13 mouse cellular contexts compared by ENCODE assay signal in the genomic region with DNA sequence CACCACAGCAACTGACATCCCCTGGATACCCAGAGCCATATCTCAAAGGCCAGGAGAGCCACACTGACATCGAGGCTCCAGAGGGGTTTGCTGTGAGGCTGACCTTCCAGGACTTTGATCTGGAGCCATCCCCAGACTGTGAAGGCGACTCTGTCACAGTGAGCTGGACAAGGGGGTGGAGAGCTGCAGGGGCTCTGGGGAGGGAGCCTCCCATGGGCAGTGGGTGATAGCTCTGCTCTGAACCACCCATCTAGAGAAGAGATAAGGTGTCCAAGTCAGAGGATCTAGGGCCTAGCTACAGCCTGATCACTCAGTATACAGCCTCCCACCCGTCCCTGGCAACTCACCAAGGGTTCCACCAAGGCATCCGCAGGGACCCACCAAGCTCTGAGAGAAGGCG. TPM values are rescaled to one million over a fixed set of nuclear protein-coding genes. Genes with fewer than 3 reads are reported as not detected.
A peak's percentile ranks its signal among the peaks of the same experiment; 100 is the strongest.
DNase-seq lines count a peak whose midpoint lies in the region; ATAC-seq and TF ChIP-seq lines count a peak whose summit lies in the region.
"Had no signal": no experiment of that assay in that cellular context is flagged by ENCODE, and none has a peak within 500 bp of the region (broad histone marks: within the 10 kb centered on the region; RNA-seq: fewer than 3 reads in every experiment).

No protein-coding gene starts in this region.

- peak overlapping the region; percentile 67 for H3K27ac ChIP-seq in heart, adult 2 months
- H3K27ac ChIP-seq in heart, embryonic 11.5 days (ENCODE audit: low read depth, low read length): no peak overlapping the region
- H3K27ac ChIP-seq in intestine, embryonic 16.5 days (ENCODE audit: low read length): peak overlapping the region; percentile 60; the same call in 1 of the 2 replicates
- H3K27ac ChIP-seq in stomach, postnatal 0 days (replicated peaks): peak overlapping the region; percentile 56; the same call in 1 of the 2 replicates
- H3K27ac ChIP-seq: hindbrain, embryonic 14.5 days; neural tube, embryonic 12.5 days had no signal

- no peak for TF ChIP-seq EP300 in heart, adult 2 months (IDR thresholded peaks at IDR 0.05; ENCODE audit: insufficient read depth, low read depth, low read length)
- no peak for TF ChIP-seq EP300 in stomach, postnatal 0 days (optimal IDR thresholded peaks at IDR 0.05)

- no peaks in the 10 kb centered on the region for H3K27me3 ChIP-seq in heart, adult 2 months (ENCODE audit: control insufficient read depth, insufficient read depth, low read length)
- H3K27me3 ChIP-seq in heart, embryonic 11.5 days (ENCODE audit: control insufficient read depth, insufficient read depth, low read length): no peaks in the 10 kb centered on the region
- H3K27me3 ChIP-seq in intestine, embryonic 16.5 days (replicated peaks; ENCODE audit: control insufficient read depth, insufficient read depth, low read length): no peaks in the 10 kb centered on the region
- no peaks in the 10 kb centered on the region for H3K27me3 ChIP-seq in stomach, postnatal 0 days (ENCODE audit: control insufficient read depth, insufficient read depth, low read length)
- H3K27me3 ChIP-seq: embryonic facial prominence, embryonic 13.5 days; neural tube, embryonic 12.5 days had no signal

- no peak for TF ChIP-seq CTCF in heart, adult 2 months (IDR thresholded peaks at IDR 0.05)
- TF ChIP-seq CTCF in stomach, postnatal 0 days (IDR thresholded peaks at IDR 0.05; ENCODE audit: low read depth): no peak

- no peak overlapping the region for H3K4me3 ChIP-seq in heart, adult 2 months
- no peak overlapping the region for H3K4me3 ChIP-seq in heart, embryonic 11.5 days (ENCODE audit: low read depth, low read length)
- no peak overlapping the region for H3K4me3 ChIP-seq in intestine, embryonic 16.5 days (ENCODE audit: low read length)
- no peak overlapping the region for H3K4me3 ChIP-seq in stomach, postnatal 0 days (ENCODE audit: low read depth, low read length)
- H3K4me3 ChIP-seq: embryonic facial prominence, embryonic 13.5 days; neural tube, embryonic 12.5 days had no signal

- WGBS in heart, adult 2 months: 60% methylated on average over 5 of the region's 5 CpGs
- 63% methylated on average over 5 of the region's 5 CpGs for WGBS in heart, embryonic 11.5 days (ENCODE audit: insufficient replicate concordance)
- 76% methylated on average over 5 of the region's 5 CpGs for WGBS in intestine, embryonic 16.5 days
- whole genome bisulfite sequencing in stomach, postnatal 0 days: 68% methylated on average over 5 of the region's 5 CpGs

- no peaks in the 10 kb centered on the region for H3K79me2 ChIP-seq in heart, adult 2 months (replicated peaks; ENCODE audit: control insufficient read depth, insufficient read depth, low read length)

- H3K36me3 ChIP-seq in heart, adult 2 months (ENCODE audit: control insufficient read depth, insufficient read depth, low read length): no peaks in the 10 kb centered on the region
- no peaks in the 10 kb centered on the region for H3K36me3 ChIP-seq in heart, embryonic 11.5 days (ENCODE audit: control insufficient read depth, insufficient read depth, low read length)
- no peaks in the 10 kb centered on the region for H3K36me3 ChIP-seq in intestine, embryonic 16.5 days (ENCODE audit: control insufficient read depth, insufficient read depth, low read length)
- H3K36me3 ChIP-seq in stomach, postnatal 0 days (ENCODE audit: control insufficient read depth, insufficient read depth, low read length): no peaks in the 10 kb centered on the region
- H3K36me3 ChIP-seq: embryonic facial prominence, embryonic 13.5 days; neural tube, embryonic 12.5 days had no signal

- 0 out of 2 replicates have a peak, but pooled peaks cover 3% of the 10 kb centered on the region for H3K4me1 ChIP-seq in heart, adult 2 months (ENCODE audit: control insufficient read depth, insufficient read depth, low read length)
- H3K4me1 ChIP-seq in heart, embryonic 11.5 days (ENCODE audit: control insufficient read depth, insufficient read depth, low read length): no peaks in the 10 kb centered on the region; the same call in 1 of the 2 replicates
- H3K4me1 ChIP-seq in intestine, embryonic 16.5 days (ENCODE audit: control insufficient read depth, insufficient read depth, low read length): peaks cover 10% of the 10 kb centered on the region
- no peaks in the 10 kb centered on the region for H3K4me1 ChIP-seq in stomach, postnatal 0 days (replicated peaks; ENCODE audit: control insufficient read depth, insufficient read depth)
- H3K4me1 ChIP-seq: embryonic facial prominence, embryonic 13.5 days; neural tube, embryonic 12.5 days had no signal

- no peak overlapping the region for H3K4me2 ChIP-seq in heart, embryonic 11.5 days
- H3K4me2 ChIP-seq in intestine, embryonic 16.5 days (ENCODE audit: low read depth, low read length): no peak overlapping the region
- no peak overlapping the region for H3K4me2 ChIP-seq in stomach, postnatal 0 days (replicated peaks; ENCODE audit: low read depth)
- H3K4me2 ChIP-seq: embryonic facial prominence, embryonic 13.5 days; hindbrain, embryonic 14.5 days; neural tube, embryonic 12.5 days had no signal

- no peak overlapping the region for H3K9ac ChIP-seq in heart, adult 2 months (ENCODE audit: low read depth, low read length)
- no peak overlapping the region for H3K9ac ChIP-seq in heart, embryonic 11.5 days (ENCODE audit: low read depth, low read length)
- H3K9ac ChIP-seq in intestine, embryonic 16.5 days (ENCODE audit: low read depth, low read length): peak overlapping the region; percentile 17; the same call in 1 of the 2 replicates
- H3K9ac ChIP-seq in stomach, postnatal 0 days (ENCODE audit: low read length): no peak overlapping the region
- H3K9ac ChIP-seq: embryonic facial prominence, embryonic 13.5 days; hindbrain, embryonic 14.5 days; neural tube, embryonic 12.5 days had no signal

- intact Hi-C loops in heart, adult 2 months (cut with DNase I): loop anchor here (5.0 kb wide), 2 partner anchors 48 to 263 kb away; partner anchors contain the start of genes Atn1, C1s1 and Gm45234

- peak; percentile 31 to 35 for DNase-seq in heart, adult 2 months
- peak; percentile 32 for DNase-seq in ovary, postnatal 36 days (ENCODE audit: low spot score)
- DNase-seq in ovary, postnatal 14 days (ENCODE audit: low spot score): no peak
- no peak for DNase-seq in stomach, postnatal 0 days (ENCODE audit: low spot score)
- DNase-seq: cerebellum, adult 11-12 months had no signal

- H3K9me3 ChIP-seq in heart, embryonic 11.5 days (replicated peaks; ENCODE audit: control insufficient read depth, low read length): no peaks in the 10 kb centered on the region
- H3K9me3 ChIP-seq in intestine, embryonic 16.5 days (ENCODE audit: control insufficient read depth, low read length): no peaks in the 10 kb centered on the region; the same call in 1 of the 2 replicates
- H3K9me3 ChIP-seq in stomach, postnatal 0 days (ENCODE audit: control insufficient read depth, low read length): no peaks in the 10 kb centered on the region
- H3K9me3 ChIP-seq: megakaryocyte, embryonic 14.5 days; neural tube, embryonic 12.5 days had no signal

- no peak for ATAC-seq in heart, embryonic 11.5 days (replicated peaks; ENCODE audit: insufficient number of reproducible peaks, low FRiP score, low TSS enrichment)
- peak; percentile 29 for ATAC-seq in intestine, embryonic 16.5 days
- ATAC-seq in stomach, postnatal 0 days (ENCODE audit: low FRiP score, low TSS enrichment): no peak
- no peak for ATAC-seq in megakaryocyte, adult 5-6 weeks (ENCODE audit: poor library complexity, severe bottlenecking)
- no peak for ATAC-seq in activated CD4-positive, CD25-positive, alpha-beta regulatory T cell, adult 4 months

- no peak for TF ChIP-seq POLR2A in heart, adult 2 months (IDR thresholded peaks at IDR 0.05; ENCODE audit: insufficient read depth, low read depth, low read length)

RNA-seq across cellular contexts. Expression of gene C1rl, which starts 1.0 kb away (rescaled TPM):
- total RNA-seq in heart, adult 2 months (2021): 1 to 10 TPM; 1.1 to 1.2 TPM
- polyA plus RNA-seq in heart, adult 2 months (2012; rRNA removed): 1.3 and 1.5 TPM in 2 replicates
- 0.16 and 0.35 TPM in 2 replicates for polyA plus RNA-seq in heart, embryonic 11.5 days (2014; fragmentation: Nextera tagmentation; extraction: Ambion mirVana)
- 3.0 and 3.5 TPM in 2 replicates for polyA plus RNA-seq in intestine, embryonic 16.5 days (2015; fragmentation: Nextera tagmentation; extraction: Ambion mirVana)
- polyA plus RNA-seq in stomach, postnatal 0 days (2015; fragmentation: Nextera tagmentation; extraction: Ambion mirVana): 1.4 and 1.6 TPM in 2 replicates
- 9.2 and 11.8 TPM in 2 replicates for total RNA-seq in megakaryocyte, adult 5-6 weeks (2015)
- total RNA-seq in megakaryocyte, adult 5-6 weeks (2017): 15.1 and 15.9 TPM in 2 replicates
- polyA plus RNA-seq in activated CD4-positive, CD25-positive, alpha-beta regulatory T cell, adult 4 months (2017; shearing (Covaris generic)): not detected

RNA-seq across cellular contexts. Expression of gene C1ra, which starts 18.3 kb away (rescaled TPM):
- 10 to 100 TPM; 10.4 to 12.2 TPM for total RNA-seq in heart, adult 2 months (2021)
- 17.3 and 19.5 TPM in 2 replicates for polyA plus RNA-seq in heart, adult 2 months (2012; rRNA removed)
- polyA plus RNA-seq in heart, embryonic 11.5 days (2014; fragmentation: Nextera tagmentation; extraction: Ambion mirVana): 0.09 and 0.21 TPM in 2 replicates
- 5.1 TPM in 2 replicates for polyA plus RNA-seq in intestine, embryonic 16.5 days (2015; fragmentation: Nextera tagmentation; extraction: Ambion mirVana)
- 15.0 and 15.1 TPM in 2 replicates for polyA plus RNA-seq in stomach, postnatal 0 days (2015; fragmentation: Nextera tagmentation; extraction: Ambion mirVana)
- total RNA-seq in megakaryocyte, adult 5-6 weeks (2015): 4.7 and 4.8 TPM in 2 replicates
- total RNA-seq in megakaryocyte, adult 5-6 weeks (2017): 3.4 and 3.8 TPM in 2 replicates
- polyA plus RNA-seq in activated CD4-positive, CD25-positive, alpha-beta regulatory T cell, adult 4 months (2017; shearing (Covaris generic)): under 1 TPM in 1 of 2 experiments, not detected in 1; 0.57 TPM

RNA-seq across cellular contexts. Expression of gene Clstn3, which starts 29.3 kb away (rescaled TPM):
- total RNA-seq in heart, adult 2 months (2021): 1 to 10 TPM; 1.4 to 1.9 TPM
- polyA plus RNA-seq in heart, adult 2 months (2012; rRNA removed): 5.1 and 11.8 TPM in 2 replicates
- polyA plus RNA-seq in heart, embryonic 11.5 days (2014; fragmentation: Nextera tagmentation; extraction: Ambion mirVana): 1.6 and 1.8 TPM in 2 replicates
- 3.5 and 4.1 TPM in 2 replicates for polyA plus RNA-seq in intestine, embryonic 16.5 days (2015; fragmentation: Nextera tagmentation; extraction: Ambion mirVana)
- polyA plus RNA-seq in stomach, postnatal 0 days (2015; fragmentation: Nextera tagmentation; extraction: Ambion mirVana): 1.2 and 1.5 TPM in 2 replicates
- total RNA-seq in megakaryocyte, adult 5-6 weeks (2015): 0.11 and 1.2 TPM in 2 replicates
- 0.51 and 0.73 TPM in 2 replicates for total RNA-seq in megakaryocyte, adult 5-6 weeks (2017)
- polyA plus RNA-seq in activated CD4-positive, CD25-positive, alpha-beta regulatory T cell, adult 4 months (2017; shearing (Covaris generic)): not detected

RNA-seq across cellular contexts. Expression of gene C1s1, which starts 48.3 kb away (rescaled TPM):
- 10 to 100 TPM; 23.0 to 25.1 TPM for total RNA-seq in heart, adult 2 months (2021)
- polyA plus RNA-seq in heart, adult 2 months (2012; rRNA removed): 31.0 and 39.0 TPM in 2 replicates
- 0.26 TPM in 1 of 2 replicates, not detected in the other for polyA plus RNA-seq in heart, embryonic 11.5 days (2014; fragmentation: Nextera tagmentation; extraction: Ambion mirVana)
- polyA plus RNA-seq in intestine, embryonic 16.5 days (2015; fragmentation: Nextera tagmentation; extraction: Ambion mirVana): 6.3 and 6.6 TPM in 2 replicates
- 16.9 and 18.0 TPM in 2 replicates for polyA plus RNA-seq in stomach, postnatal 0 days (2015; fragmentation: Nextera tagmentation; extraction: Ambion mirVana)
- 0.14 TPM in 1 of 2 replicates, not detected in the other for total RNA-seq in megakaryocyte, adult 5-6 weeks (2015)
- 0.28 and 1.0 TPM in 2 replicates for total RNA-seq in megakaryocyte, adult 5-6 weeks (2017)
- not detected for polyA plus RNA-seq in activated CD4-positive, CD25-positive, alpha-beta regulatory T cell, adult 4 months (2017; shearing (Covaris generic))

Comparison
In these comparisons a context has a peak if more than half of its experiments do, and no peak if none do; other contexts are left out.
1. DNase-seq: peak in heart, adult 2 months (2 of 2) and ovary, postnatal 36 days (single experiment); none in ovary, postnatal 14 days (single experiment) and stomach, postnatal 0 days (single experiment).